Mouse (Mus musculus) limb, embryonic 10.5 days (tissue): ENCODE results near the gene Rccd1. TPM values are rescaled to one million over a fixed set of nuclear protein-coding genes. Genes with fewer than 3 reads are reported as not detected.

ENCODE experiments used
- DNase-seq: peaks from one replicate; pipeline ENCODE4 v3.0.0-alpha.2; 2017; ENCODE audit warnings: low spot score
- H3K27ac ChIP-seq: fragments of 300-500 bp; sonication (generic); 2 replicates; pipeline ENCODE4 v1.5.1; 2016; ENCODE audit warnings: mild to moderate bottlenecking
- H3K27me3 ChIP-seq: fragments of 300-500 bp; sonication (generic); 2 replicates; pipeline ENCODE4 v1.6.1; 2016; ENCODE audit warnings: low read depth, mild to moderate bottlenecking; ENCODE audit not compliant: poor library complexity, severe bottlenecking
- H3K36me3 ChIP-seq: fragments of 300-500 bp; sonication (generic); 2 replicates; pipeline ENCODE4 v1.6.1; 2016; ENCODE audit warnings: mild to moderate bottlenecking, moderate library complexity
- H3K4me1 ChIP-seq: fragments of 300-500 bp; sonication (generic); 2 replicates; pipeline ENCODE4 v1.6.1; 2016
- H3K4me3 ChIP-seq: fragments of 300-500 bp; sonication (generic); 2 replicates; pipeline ENCODE4 v1.5.1; 2016; ENCODE audit warnings: mild to moderate bottlenecking, moderate library complexity
- H3K9me3 ChIP-seq: fragments of 300-500 bp; sonication (generic); replicated peaks from 2 replicates; pipeline ENCODE4 v1.6.1; 2016; ENCODE audit warnings: mild to moderate bottlenecking
- WGBS: fragments of 180-500 bp; shearing (Covaris S2); methylation state at CpG from one replicate; pipeline ENCODE4 v1.1.7; 2016; 5-methylcytosine and 5-hydroxymethylcytosine counted together
- polyA plus RNA-seq: library from polyadenylated mRNA; unstranded; fragments of >200 nt; fragmentation: Nextera tagmentation; extraction: Ambion mirVana; gene quantifications from 2 replicates; pipeline ENCODE4 v1.2.1, GENCODE M21; 2016

The Rccd1 gene
- polyA plus RNA-seq, 1 experiment from 2014 or later, result 12.0 TPM

- Histone ChIP-seq H3K27me3 (no peaks in the 10 kb centered on the region), H3K36me3 (peaks cover 68% of the 10 kb centered on the region), H3K4me3 (no peak overlapping the region), H3K9me3 (no peaks in the 10 kb centered on the region), H3K27ac (no peak overlapping the region), H3K4me1 (peaks cover 9% of the 10 kb centered on the region)
- DNase-seq, result no peak
- WGBS, result 89% methylated on average over 4 of the region's 4 CpGs
These were observed 5.6 kb downstream of the Rccd1 start for GRCm38 (mm10) chr7:80318670-80319069.

GRCm38 (mm10) chr7:80317439-80318115, 6.7 kb downstream of the Rccd1 start:
- Histone ChIP-seq H3K36me3 (peaks cover 79% of the 10 kb centered on the region), H3K4me3 (no peak overlapping the region), H3K27me3 (no peaks in the 10 kb centered on the region), H3K4me1 (no peaks in the 10 kb centered on the region), H3K9me3 (no peaks in the 10 kb centered on the region), H3K27ac (no peak overlapping the region)
- 81% methylated on average over 1 of the region's 1 CpGs for WGBS
- DNase-seq, result no peak

GRCm38 (mm10) chr7:80315733-80316132, 8.5 kb downstream of the Rccd1 start:
- no peak overlapping the region for H3K27ac ChIP-seq
- no peaks in the 10 kb centered on the region for H3K4me1 ChIP-seq
- 90% methylated on average over 2 of the region's 2 CpGs for WGBS
- no peaks in the 10 kb centered on the region for H3K27me3 ChIP-seq
- no peak for DNase-seq
- no peak overlapping the region for H3K4me3 ChIP-seq
- H3K9me3 ChIP-seq, result no peaks in the 10 kb centered on the region
- peaks cover 93% of the 10 kb centered on the region for H3K36me3 ChIP-seq

DNA sequence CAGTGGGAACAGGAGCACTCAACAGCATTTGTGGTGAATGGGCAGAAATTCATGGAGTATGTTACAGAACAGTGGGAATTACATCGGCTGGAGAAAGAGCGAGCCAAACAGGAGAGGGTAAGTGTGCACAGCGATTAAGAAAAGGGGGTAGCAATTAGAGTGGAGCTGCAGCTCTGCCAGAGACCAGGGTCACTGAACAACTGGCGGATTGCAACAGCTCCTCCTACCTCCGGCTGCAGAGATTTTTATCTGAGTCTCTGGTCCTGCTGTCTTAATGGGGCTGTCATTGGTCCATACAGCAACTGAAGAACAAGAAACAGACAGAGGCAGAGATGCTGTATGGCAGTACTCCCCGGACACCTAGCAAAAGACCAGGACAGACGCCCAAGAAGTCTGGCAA, 13.5 kb downstream of the Rccd1 start:
- Histone ChIP-seq H3K4me3 (no peak overlapping the region), H3K4me1 (no peaks in the 10 kb centered on the region), H3K9me3 (no peaks in the 10 kb centered on the region), H3K27ac (no peak overlapping the region), H3K36me3 (peaks cover 100% of the 10 kb centered on the region), H3K27me3 (no peaks in the 10 kb centered on the region)
- DNase-seq, result no peak
- WGBS, result 87% methylated on average over 7 of the region's 7 CpGs

- Histone ChIP-seq H3K27me3 (no peaks in the 10 kb centered on the region), H3K4me1 (no peaks in the 10 kb centered on the region), H3K27ac (no peak overlapping the region), H3K36me3 (peaks cover 100% of the 10 kb centered on the region), H3K4me3 (no peak overlapping the region), H3K9me3 (no peaks in the 10 kb centered on the region)
- WGBS, result 93% methylated on average over 3 of the region's 3 CpGs
- no peak for DNase-seq
These were observed 16.5 kb downstream of the Rccd1 start for GRCm38 (mm10) chr7:80307766-80308165.

DNA sequence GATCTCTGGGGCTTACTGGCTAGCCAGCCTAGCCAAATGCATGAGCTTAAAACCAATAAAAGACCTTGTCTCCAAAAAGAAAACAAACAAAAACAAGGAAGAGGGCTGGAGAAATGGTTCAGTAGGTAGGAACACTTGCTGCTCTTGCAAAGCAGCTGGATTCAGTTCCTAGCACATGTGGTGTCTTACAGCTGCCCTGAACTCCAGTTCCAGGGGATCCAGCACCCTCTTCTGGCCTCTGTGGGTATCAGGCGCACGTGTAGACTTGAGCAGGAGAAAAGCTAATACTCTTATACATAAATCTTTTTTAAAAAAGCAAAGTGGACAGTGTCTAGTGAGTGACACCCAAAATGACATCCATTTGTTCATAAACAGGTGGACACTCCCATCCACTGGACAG, 22.7 kb downstream of the Rccd1 start:
- no peak overlapping the region for H3K27ac ChIP-seq
- WGBS, result 95% methylated on average over 2 of the region's 2 CpGs
- DNase-seq, result no peak
- H3K4me1 ChIP-seq, result peaks cover 5% of the 10 kb centered on the region
- no peaks in the 10 kb centered on the region for H3K27me3 ChIP-seq
- peaks cover 99% of the 10 kb centered on the region for H3K36me3 ChIP-seq
- no peaks in the 10 kb centered on the region for H3K9me3 ChIP-seq
- no peak overlapping the region for H3K4me3 ChIP-seq

- Histone ChIP-seq H3K36me3 (peaks cover 89% of the 10 kb centered on the region), H3K9me3 (no peaks in the 10 kb centered on the region), H3K4me3 (no peak overlapping the region), H3K4me1 (peaks cover 19% of the 10 kb centered on the region), H3K27ac (no peak overlapping the region), H3K27me3 (no peaks in the 10 kb centered on the region)
- no peak for DNase-seq
- 95% methylated on average over 3 of the region's 3 CpGs for WGBS
These were observed 24.7 kb downstream of the Rccd1 start for GRCm38 (mm10) chr7:80299568-80299967.

DNA sequence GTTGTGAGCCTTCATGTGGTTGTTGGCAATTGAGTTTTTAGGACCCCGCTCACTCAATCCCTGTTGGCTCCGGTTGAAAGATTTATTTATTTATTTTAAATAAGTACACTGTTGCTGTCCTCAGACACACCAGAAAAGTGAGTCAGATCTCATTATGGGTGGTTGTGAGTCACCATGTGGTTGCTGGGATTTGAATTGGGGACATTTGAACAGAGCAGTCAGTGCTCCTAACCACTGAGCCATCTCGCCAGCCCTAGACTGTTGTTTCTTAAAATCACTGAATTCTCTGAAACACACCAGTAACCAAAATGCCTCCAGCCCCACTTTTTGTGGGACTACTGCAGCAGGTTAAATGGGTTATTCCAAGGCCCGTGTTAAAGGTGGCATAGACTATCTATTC, 25.5 kb downstream of the Rccd1 start:
- WGBS, result 96% methylated on average over 4 of the region's 4 CpGs
- DNase-seq, result no peak
- H3K36me3 ChIP-seq, result peaks cover 81% of the 10 kb centered on the region

DNA sequence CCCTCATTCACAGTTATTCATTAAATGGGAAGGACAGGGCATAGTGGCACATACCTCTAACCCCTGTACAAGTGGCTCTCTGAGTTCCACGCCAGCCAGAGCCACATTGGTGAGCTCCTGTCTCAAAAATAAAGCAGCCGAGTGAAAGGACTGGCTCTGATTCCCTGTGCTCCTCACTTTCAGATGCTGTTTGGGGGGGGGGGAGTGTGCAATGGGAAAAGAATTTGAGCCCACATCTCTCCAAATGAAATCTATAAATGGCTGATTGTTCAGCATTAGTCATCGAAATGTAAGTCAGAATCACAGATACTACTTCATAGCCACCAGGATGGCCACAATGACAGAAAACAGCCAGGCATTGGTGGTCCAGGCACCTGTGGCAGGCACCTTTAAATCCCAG, 27.2 kb downstream of the Rccd1 start:
- Histone ChIP-seq H3K9me3 (no peaks in the 10 kb centered on the region), H3K4me3 (no peak overlapping the region), H3K36me3 (peaks cover 63% of the 10 kb centered on the region), H3K27me3 (no peaks in the 10 kb centered on the region), H3K27ac (no peak overlapping the region), H3K4me1 (peaks cover 19% of the 10 kb centered on the region)
- WGBS, result 92% methylated on average over 3 of the region's 3 CpGs
- no peak for DNase-seq

More for the DNA sequence above, 25.5 kb downstream of the Rccd1 start:
- no peak overlapping the region for H3K27ac ChIP-seq
- H3K4me3 ChIP-seq, result no peak overlapping the region
- H3K9me3 ChIP-seq, result no peaks in the 10 kb centered on the region
- H3K4me1 ChIP-seq, result peaks cover 19% of the 10 kb centered on the region
- no peaks in the 10 kb centered on the region for H3K27me3 ChIP-seq

DNA sequence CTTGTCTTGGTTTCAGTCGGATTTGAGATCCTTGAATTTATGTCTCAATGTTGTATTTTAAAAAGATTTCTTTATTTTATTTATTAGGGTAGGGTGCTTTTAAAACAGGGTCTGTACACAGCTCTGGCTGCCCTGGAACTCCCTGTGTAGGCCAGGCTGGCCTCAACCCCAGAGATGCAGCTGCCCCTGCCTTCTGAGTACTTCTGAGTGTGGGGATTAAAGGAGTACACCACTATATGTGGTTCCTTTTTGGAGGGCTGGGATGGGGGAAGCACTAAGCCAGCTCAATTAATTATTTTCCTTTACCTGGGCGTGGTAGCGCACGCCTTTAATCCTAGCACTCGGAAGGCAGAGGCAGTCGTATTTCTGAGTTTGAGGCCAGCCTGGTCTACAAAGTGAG, 27.8 kb downstream of the Rccd1 start:
- 94% methylated on average over 6 of the region's 6 CpGs for WGBS
- no peak for DNase-seq
- peaks cover 62% of the 10 kb centered on the region for H3K36me3 ChIP-seq
- H3K9me3 ChIP-seq, result no peaks in the 10 kb centered on the region
- H3K4me1 ChIP-seq, result peaks cover 19% of the 10 kb centered on the region
- H3K4me3 ChIP-seq, result 0 out of 2 replicates have a peak overlapping the region, but pooled peaks have one; percentile 10
- H3K27ac ChIP-seq, result no peak overlapping the region
- H3K27me3 ChIP-seq, result no peaks in the 10 kb centered on the region

GRCm38 (mm10) chr7:80294764-80295648, 29.2 kb downstream of the Rccd1 start:
- Histone ChIP-seq H3K36me3 (peaks cover 62% of the 10 kb centered on the region), H3K4me3 (peak overlapping the region; percentile 79)

GRCm38 (mm10) chr7:80294062-80294763, 30.0 kb downstream of the Rccd1 start, which contains the start of gene Prc1:
Prc1 (plus strand) TSS chr7:80294450.
- H3K4me3 ChIP-seq, result peak within 1 kb of the TSS; percentile 79
- no peaks in the 10 kb centered on the region for H3K27me3 ChIP-seq
- H3K27ac ChIP-seq, result peak within 1 kb of the TSS; percentile 92
- under 1% methylated on average over 52 of the region's 52 CpGs for WGBS
- H3K36me3 ChIP-seq, result peaks cover 59% of the 10 kb centered on the region
- peaks cover 19% of the 10 kb centered on the region for H3K4me1 ChIP-seq
- DNase-seq, result peak; percentile 99
- H3K9me3 ChIP-seq, result no peaks in the 10 kb centered on the region

More at GRCm38 (mm10) chr7:80294764-80295648, 29.2 kb downstream of the Rccd1 start:
- DNase-seq, result no peak
- WGBS, result 12% methylated on average over 37 of the region's 37 CpGs
- Histone ChIP-seq H3K27me3 (no peaks in the 10 kb centered on the region), H3K4me1 (peaks cover 19% of the 10 kb centered on the region), H3K9me3 (no peaks in the 10 kb centered on the region), H3K27ac (peak overlapping the region; percentile 92)
